Mouse (Mus musculus) lung, postnatal 36 days (tissue): ENCODE results near the gene Itga6.
A peak's percentile ranks its signal among the peaks of the same experiment; 100 is the strongest.

Source experiments
- DNase-seq: peaks from one replicate; pipeline ENCODE4 v3.0.0; 2022; ENCODE audit warnings: mixed read lengths

The Itga6 gene

GRCm38 (mm10) chr2:71764961-71765735 is 19.7 kb downstream of the Itga6 start:
- DNase-seq: no peak

DNA sequence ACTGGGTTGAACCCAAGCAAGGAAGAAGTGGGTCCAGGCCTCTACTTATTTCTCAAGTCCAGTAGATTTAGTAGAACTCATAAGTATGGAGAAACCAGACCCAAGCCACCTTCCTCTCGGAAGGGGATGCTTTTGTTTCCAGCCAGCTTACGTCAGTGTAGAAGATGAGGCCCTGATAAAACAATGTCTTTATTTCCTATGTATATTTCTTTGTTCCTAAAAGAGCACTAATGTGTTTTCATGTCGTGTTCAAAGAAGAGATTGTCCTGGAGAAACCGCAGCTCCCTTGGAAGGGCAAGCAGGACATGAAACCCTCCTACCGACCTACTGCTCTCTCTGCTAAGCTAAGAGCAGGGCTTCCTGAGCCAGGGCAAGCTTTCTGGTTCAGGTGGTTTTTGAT is 20.6 kb downstream of the Itga6 start:
- peak; percentile 51 for DNase-seq

DNA sequence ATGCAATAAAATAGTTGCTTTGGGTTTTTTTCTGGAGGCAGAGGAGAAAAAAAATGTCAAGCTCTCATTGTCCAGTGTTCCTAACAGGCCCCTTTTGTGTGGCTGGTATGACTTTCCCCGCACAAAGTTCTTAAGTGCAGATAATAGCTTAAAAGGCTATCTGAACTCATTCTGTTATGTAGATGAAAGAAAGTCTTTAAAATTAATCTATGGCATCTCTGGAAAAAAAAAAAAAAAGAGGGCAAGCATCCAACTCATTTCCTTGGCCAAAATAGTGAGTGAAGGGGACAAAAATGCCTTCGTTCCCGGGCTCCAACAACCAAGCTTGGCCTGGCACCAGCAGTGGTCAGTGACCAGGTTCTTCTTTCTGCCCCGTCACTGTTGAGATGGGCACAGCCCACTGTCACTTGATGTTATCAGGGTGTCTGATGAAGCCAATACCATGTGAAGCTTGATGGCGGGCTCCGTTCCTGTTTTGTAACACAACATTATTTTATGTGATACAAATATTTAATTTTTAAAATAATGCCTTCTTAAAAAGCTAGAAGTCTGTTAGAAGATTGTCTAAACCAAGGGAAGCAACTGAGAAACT is 21.7 kb downstream of the Itga6 start:
- DNase-seq: no peak

DNA sequence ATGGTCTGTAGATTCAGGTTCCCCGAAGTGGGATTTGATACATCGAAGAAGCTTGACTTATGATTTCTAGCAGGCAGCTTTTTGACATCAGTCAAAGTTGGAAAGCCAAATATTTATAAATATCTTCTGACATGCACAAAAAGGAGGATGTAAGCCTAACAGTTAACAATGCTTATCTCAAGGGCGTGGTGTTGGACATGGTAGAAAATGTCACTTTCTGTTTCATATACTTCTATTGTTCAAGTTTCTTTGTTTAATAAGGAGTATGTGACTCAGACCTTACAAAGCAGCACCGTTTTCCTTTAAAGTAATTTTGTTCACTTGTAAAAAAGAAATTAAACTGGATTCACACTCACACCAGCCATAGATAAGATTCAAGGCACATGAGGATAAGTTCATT is 26.3 kb downstream of the Itga6 start:
- DNase-seq: peak; percentile 51

DNA sequence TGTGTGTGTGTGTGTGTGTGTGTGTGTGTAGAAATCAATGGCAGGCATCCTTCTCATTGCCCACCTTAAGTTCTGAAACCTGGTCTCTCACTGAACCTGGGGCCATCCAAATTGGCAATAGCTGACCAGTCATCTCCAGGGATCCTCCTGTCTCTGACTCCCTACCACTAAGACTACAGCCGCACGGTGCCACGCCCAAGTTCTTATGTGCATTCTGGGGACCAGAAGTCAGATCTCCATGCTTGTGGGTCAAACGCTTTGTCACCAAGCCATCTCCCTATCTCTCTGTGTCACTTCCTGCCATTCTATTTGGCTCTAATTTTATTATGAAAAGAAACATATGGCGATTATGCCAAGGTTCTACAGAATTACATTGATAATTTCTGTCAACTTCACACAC is 28.3 kb downstream of the Itga6 start:
- no peak for DNase-seq

GRCm38 (mm10) chr2:71774246-71774951 is 29.0 kb downstream of the Itga6 start:
- no peak for DNase-seq

GRCm38 (mm10) chr2:71775201-71775611 is 29.8 kb downstream of the Itga6 start:
- no peak for DNase-seq

- no peak for DNase-seq
These were observed 34.0 kb downstream of the Itga6 start for GRCm38 (mm10) chr2:71779266-71779888.

GRCm38 (mm10) chr2:71780016-71780415 is 34.6 kb downstream of the Itga6 start:
- DNase-seq: no peak

GRCm38 (mm10) chr2:71785260-71785659 is 39.8 kb downstream of the Itga6 start:
- DNase-seq: no peak

DNA sequence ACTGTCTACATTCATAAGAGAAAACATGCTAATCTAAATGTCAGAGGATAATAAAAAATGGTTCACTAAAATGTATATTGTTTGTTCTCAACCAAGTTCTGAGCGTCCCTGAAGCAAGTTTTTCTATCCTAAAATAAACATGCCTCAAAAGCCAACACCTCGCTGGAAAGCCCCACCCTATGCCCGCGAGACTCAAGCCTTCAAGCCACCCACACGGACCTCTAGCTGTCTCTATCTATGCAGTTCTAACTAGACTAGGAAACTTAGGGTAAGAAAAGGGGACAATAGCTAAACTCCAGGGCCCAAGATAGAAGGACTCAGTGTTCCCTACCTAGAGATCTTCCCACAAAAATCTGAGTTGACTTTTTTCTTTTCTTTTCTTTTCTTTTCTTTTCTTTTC is 40.6 kb downstream of the Itga6 start:
- no peak for DNase-seq

DNA sequence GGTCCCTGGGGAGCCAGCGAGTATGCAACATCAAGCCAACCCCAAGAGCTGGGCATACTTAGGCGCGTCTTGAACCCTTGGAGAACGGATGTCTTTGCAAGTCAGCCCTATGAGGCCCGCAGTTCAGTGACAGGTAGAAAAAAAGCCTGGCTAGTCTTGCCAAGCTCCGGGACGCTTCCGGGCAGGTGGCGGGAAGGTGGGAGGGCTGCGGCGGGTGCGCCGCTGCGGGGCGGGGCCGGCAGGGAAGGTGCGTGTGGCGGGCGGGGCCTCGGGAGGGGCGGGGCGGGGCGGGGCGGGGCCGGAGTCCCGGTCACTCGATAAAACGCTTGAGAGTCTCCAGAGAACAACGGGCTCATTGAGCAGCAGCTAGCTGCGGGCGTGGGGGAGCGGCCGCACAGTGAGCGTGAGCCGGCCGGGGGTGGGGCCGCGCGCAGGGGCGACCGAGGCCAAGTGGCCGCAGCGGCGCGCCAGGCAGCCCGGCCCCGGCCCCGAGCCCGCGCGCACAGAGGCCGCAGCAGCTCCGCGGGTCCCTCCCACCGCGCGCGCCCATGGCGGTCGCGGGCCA is 41.3 kb downstream of the Itga6 start:
- DNase-seq: peak; percentile 79

DNA sequence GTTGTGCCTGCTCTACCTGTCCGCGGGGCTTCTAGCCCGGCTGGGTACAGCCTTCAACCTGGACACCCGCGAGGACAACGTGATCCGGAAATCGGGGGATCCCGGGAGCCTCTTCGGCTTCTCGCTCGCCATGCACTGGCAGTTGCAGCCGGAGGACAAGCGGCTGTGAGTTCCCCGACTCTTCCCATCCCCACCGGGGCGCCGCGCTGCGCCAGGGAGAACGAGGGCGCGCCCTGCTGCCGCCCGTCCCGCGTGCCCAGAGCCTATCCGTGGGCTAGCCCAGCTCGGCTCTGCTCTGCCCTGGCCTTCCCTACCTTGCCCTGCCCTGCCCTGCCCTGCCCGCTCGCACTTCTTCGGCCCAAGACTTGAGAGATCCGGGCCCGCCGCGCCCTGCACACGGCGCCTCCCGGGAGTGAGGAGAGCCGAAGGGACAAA is 41.8 kb downstream of the Itga6 start:
- peak; percentile 51 for DNase-seq

- no peak for DNase-seq
These were observed 42.4 kb downstream of the Itga6 start for GRCm38 (mm10) chr2:71787591-71788460.

DNA sequence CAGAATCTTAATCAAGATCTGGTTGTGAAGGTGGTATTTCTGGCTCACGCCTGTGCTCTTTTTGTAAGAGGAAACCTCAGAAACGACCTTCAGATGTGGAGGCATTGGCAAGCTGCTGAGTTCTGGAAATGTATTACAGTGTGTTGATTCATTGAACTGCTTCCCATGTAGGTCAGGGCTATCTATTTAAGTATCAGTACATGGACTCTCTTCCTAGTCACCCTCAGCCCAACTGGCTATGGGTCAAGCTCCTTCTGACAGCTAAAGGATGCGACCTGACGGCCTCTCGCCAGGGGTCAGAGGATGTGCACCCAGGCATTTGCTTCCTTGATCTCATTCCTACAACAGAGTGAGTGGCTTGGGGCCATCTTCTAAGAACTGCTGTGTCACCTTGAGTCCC is 45.3 kb downstream of the Itga6 start:
- no peak for DNase-seq

DNA sequence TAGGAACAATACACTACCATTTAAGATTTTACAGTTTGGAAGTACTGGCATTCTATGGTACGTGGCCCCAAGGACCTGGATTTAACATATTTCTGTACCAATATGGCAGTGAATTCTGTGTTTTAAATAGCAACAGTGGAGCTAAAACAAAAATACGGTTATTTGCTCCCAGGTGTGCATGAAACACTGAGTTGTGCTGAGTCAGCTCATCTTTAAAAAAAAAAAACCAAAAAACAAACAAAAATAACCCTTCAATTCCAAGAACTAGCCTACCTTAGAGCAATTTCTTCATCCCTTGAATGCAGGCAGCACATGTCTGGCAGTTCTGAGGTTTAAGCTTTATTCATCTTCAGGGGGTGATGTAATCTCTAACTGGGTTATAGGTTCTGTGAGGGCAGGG is 45.8 kb downstream of the Itga6 start:
- DNase-seq: no peak

- DNase-seq: no peak
These were observed 48.7 kb downstream of the Itga6 start for GRCm38 (mm10) chr2:71794139-71794538.

- no peak for DNase-seq
These were observed 51.4 kb downstream of the Itga6 start for GRCm38 (mm10) chr2:71796787-71797186.

DNA sequence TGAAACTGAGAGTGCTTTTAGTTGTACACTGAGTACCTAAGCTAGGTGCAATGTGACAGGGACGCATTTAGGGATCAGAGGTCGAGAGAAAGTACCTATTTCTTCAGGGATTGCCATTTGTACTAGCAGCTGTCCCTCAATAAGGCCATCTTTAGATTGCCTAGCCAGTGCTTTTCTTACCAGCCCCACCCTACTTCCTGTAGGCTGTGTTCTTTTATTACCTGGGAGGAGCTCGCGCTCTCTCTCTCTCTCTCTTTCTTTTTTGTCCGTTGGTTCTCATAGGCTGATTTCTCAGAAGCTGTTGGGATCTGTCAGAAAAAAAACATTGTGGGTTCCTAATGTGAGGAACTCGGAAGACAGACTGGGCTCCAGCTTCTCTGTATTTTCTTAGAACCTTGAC is 55.4 kb downstream of the Itga6 start:
- DNase-seq: no peak

- no peak for DNase-seq
These were observed 56.3 kb downstream of the Itga6 start for GRCm38 (mm10) chr2:71801691-71802090.

GRCm38 (mm10) chr2:71802131-71802530 is 56.7 kb downstream of the Itga6 start:
- no peak for DNase-seq

- DNase-seq: no peak
These were observed 59.7 kb downstream of the Itga6 start for GRCm38 (mm10) chr2:71805120-71805519.
